ENCODE assay signal across 8 mouse cellular contexts in the genomic region with DNA sequence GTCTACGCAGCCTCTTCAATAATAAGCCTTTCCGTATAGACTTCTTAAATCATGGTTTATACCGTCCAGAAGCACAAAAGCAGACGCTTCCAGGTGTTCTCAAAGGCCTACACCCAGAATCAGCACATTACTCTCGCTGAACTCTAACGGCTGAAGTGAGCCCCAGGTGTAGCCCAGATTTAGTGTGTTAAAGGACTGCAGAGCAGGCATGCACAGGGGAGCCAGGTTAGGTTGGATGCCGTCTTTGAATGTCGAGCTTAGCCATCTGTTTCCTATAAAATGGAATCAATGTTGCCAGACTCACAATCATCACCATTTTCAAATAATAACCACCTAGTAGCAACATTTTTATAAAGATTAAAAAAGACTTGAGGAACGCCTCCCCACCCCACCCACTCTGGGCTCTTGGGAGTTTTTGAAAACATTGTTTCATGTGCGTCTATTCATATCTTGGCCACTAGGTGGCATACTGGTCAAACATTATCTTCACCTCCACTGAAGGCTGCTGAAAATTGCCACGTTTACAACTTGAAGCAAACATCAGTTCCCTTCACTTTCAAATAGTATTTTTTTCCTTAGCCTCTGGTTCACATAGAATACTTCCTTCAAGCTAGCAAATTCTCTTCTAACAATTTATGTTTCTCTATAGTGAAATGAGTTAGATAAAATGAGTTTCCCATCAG.
DNase-seq lines count a peak whose midpoint lies in the region; ATAC-seq and TF ChIP-seq lines count a peak whose summit lies in the region.

No protein-coding gene starts in this region.

- peaks cover 51% of the 10 kb centered on the region for H3K4me1 ChIP-seq in G1E (ENCODE audit: insufficient read depth, low read depth, low read length)
- no peaks in the 10 kb centered on the region for H3K4me1 ChIP-seq in kidney, embryonic 15.5 days

- 50% methylated on average over 11 of the region's 11 CpGs for WGBS in kidney, embryonic 15.5 days

- no peak overlapping the region for H3K4me3 ChIP-seq in G1E (ENCODE audit: low read depth, low read length)
- H3K4me3 ChIP-seq in kidney, embryonic 15.5 days (replicated peaks): no peak overlapping the region

- no peak for ATAC-seq in G1E (ENCODE audit: extremely low read depth, insufficient number of reproducible peaks, low FRiP score, poor library complexity, severe bottlenecking)
- ATAC-seq in kidney, embryonic 15.5 days (replicated peaks; ENCODE audit: low FRiP score): peak; percentile 73; the same call in 1 of the 2 replicates

- no peak overlapping the region for H3K4me2 ChIP-seq in kidney, embryonic 15.5 days

- TF ChIP-seq CTCF in G1E (IDR thresholded peaks at IDR 0.05; ENCODE audit: low read depth, low read length): peak; percentile 26; the same call in 1 of the 2 replicates

- H3K9ac ChIP-seq in kidney, embryonic 15.5 days: no peak overlapping the region

- 0 out of 2 replicates have a peak, but pooled peaks cover 4% of the 10 kb centered on the region for H3K9me3 ChIP-seq in G1E (replicated peaks)
- H3K9me3 ChIP-seq in kidney, embryonic 15.5 days (replicated peaks): no peaks in the 10 kb centered on the region

- no peak overlapping the region for H3K27ac ChIP-seq in kidney, embryonic 15.5 days

- peaks cover 7% of the 10 kb centered on the region for H3K27me3 ChIP-seq in G1E (ENCODE audit: insufficient read depth, low read length)
- no peaks in the 10 kb centered on the region for H3K27me3 ChIP-seq in kidney, embryonic 15.5 days

- H3K36me3 ChIP-seq in G1E (replicated peaks): no peaks in the 10 kb centered on the region
- no peaks in the 10 kb centered on the region for H3K36me3 ChIP-seq in kidney, embryonic 15.5 days

- DNase-seq in adrenal gland, postnatal 25 days: peak; percentile 10
- no peak for DNase-seq in adrenal gland, adult 2 months
- peak; percentile 41 for DNase-seq in G1E (ENCODE audit: low spot score)
- DNase-seq in cerebellum, adult 9-11 months: peak; percentile 17
- DNase-seq in forelimb bud, embryonic 11.5 days (ENCODE audit: low read depth, low spot score): peak; percentile 79
- peak; percentile 37 for DNase-seq in lung, postnatal 14 days
- DNase-seq in right cerebral cortex, postnatal 4 days: peak; percentile 45
